Mouse (Mus musculus) myocyte (in vitro differentiated cells): ENCODE measurements around the gene Rtbdn. TPM values are rescaled to one million over a fixed set of nuclear protein-coding genes. Genes with fewer than 3 reads are reported as not detected.

Source experiments
- H3K27me3 ChIP-seq: one replicate; pipeline ENCODE4 v1.6.1; 2011; ENCODE audit not compliant: control insufficient read depth, insufficient read depth, insufficient read length
- H3K36me3 ChIP-seq: one replicate; pipeline ENCODE4 v1.6.1; 2011; ENCODE audit not compliant: control insufficient read depth, insufficient read depth
- H3K4me2 ChIP-seq: one replicate; pipeline ENCODE4 v1.6.1; 2011; ENCODE audit warnings: low read depth, control low read depth
- H3K4me3 ChIP-seq: one replicate; pipeline ENCODE4 v1.5.1; 2011; ENCODE audit warnings: mild to moderate bottlenecking, control low read depth, moderate library complexity
- H3K79me2 ChIP-seq: one replicate; pipeline ENCODE4 v1.6.1; 2011; ENCODE audit not compliant: control insufficient read depth, insufficient read depth
- H3ac ChIP-seq: one replicate; pipeline ENCODE4 v1.6.1; 2011; ENCODE audit not compliant: control insufficient read depth, insufficient read length
- CEBPB ChIP-seq: IDR thresholded peaks from 2 replicates; pipeline ENCODE4 v1.6.1; 2011; ENCODE audit warnings: mild to moderate bottlenecking, moderate library complexity; ENCODE audit not compliant: poor library complexity, insufficient read depth, severe bottlenecking
- E2F4 ChIP-seq: IDR thresholded peaks from one replicate; pipeline ENCODE4 v1.6.1; 2011; ENCODE audit warnings: mild to moderate bottlenecking, control low read depth, moderate library complexity; ENCODE audit not compliant: insufficient read depth
- MAX ChIP-seq: IDR thresholded peaks from one replicate; pipeline ENCODE4 v1.6.1; 2011; ENCODE audit warnings: low read depth, mild to moderate bottlenecking, control low read depth
- MYOD1 ChIP-seq, 3 experiments: IDR thresholded peaks; one replicate each; pipeline ENCODE4 v1.6.1; 2011; ENCODE audit warnings: control low read depth in 2 of 3, low read depth in 2 of 3, mild to moderate bottlenecking in 2 of 3, moderate library complexity in 1 of 3; ENCODE audit not compliant: insufficient read length in 2 of 3, control insufficient read depth in 1 of 3
- MYOG ChIP-seq, 3 experiments: IDR thresholded peaks; one replicate each; pipeline ENCODE4 v1.6.1; 2011; ENCODE audit warnings: control low read depth in 2 of 3, low read depth in 2 of 3, mild to moderate bottlenecking in 2 of 3; ENCODE audit not compliant: insufficient read length in 2 of 3, control insufficient read depth in 1 of 3, insufficient read depth in 1 of 3
- POLR2A ChIP-seq: IDR thresholded peaks from one replicate; pipeline ENCODE4 v1.6.1; 2011; ENCODE audit warnings: low read depth, mild to moderate bottlenecking, control low read depth, moderate library complexity; ENCODE audit not compliant: insufficient read length
- POLR2AphosphoS2 ChIP-seq: IDR thresholded peaks from one replicate; pipeline ENCODE4 v1.6.1; 2011; ENCODE audit warnings: low read depth, control low read depth; ENCODE audit not compliant: insufficient read length
- REST ChIP-seq: IDR thresholded peaks from one replicate; pipeline ENCODE4 v1.6.1; 2011; ENCODE audit warnings: mild to moderate bottlenecking, control low read depth, moderate library complexity; ENCODE audit not compliant: insufficient read depth, insufficient read length
- SRF ChIP-seq: IDR thresholded peaks from one replicate; pipeline ENCODE4 v1.6.1; 2011; ENCODE audit warnings: low read depth; ENCODE audit not compliant: control insufficient read depth, insufficient read length
- TCF12 ChIP-seq: IDR thresholded peaks from one replicate; pipeline ENCODE4 v1.6.1; 2011; ENCODE audit warnings: mild to moderate bottlenecking, control low read depth; ENCODE audit not compliant: poor library complexity, insufficient read depth, severe bottlenecking
- TCF3 ChIP-seq: IDR thresholded peaks from one replicate; pipeline ENCODE4 v1.6.1; 2011; ENCODE audit warnings: low read depth, control low read depth; ENCODE audit not compliant: insufficient read length
- USF1 ChIP-seq: IDR thresholded peaks from one replicate; pipeline ENCODE4 v1.6.1; 2011; ENCODE audit warnings: low read depth, mild to moderate bottlenecking, control low read depth, moderate library complexity
- polyA plus RNA-seq: library from polyadenylated mRNA; unstranded; fragments of >200 nt; fragmentation: generic; extraction: Trizol; gene quantifications from one replicate; pipeline ENCODE4 v1.2.1, GENCODE M21; 2012; ENCODE audit warnings: missing spikeins

Rtbdn gene
- polyA plus RNA-seq, 1 experiment, result not detected

GRCm38 (mm10) chr8:84989810-84990209, 43.0 kb downstream of the Rtbdn start:
- H3K4me3 ChIP-seq, result peak overlapping the region; percentile 38
- H3K79me2 ChIP-seq, result no peaks in the 10 kb centered on the region
- TF ChIP-seq E2F4, result no peak
- no peak for TF ChIP-seq REST
- TF ChIP-seq MYOD1 (IDR thresholded peaks at IDR 0.05; ENCODE audit: control insufficient read depth in 1 of 3, insufficient read length in 2 of 3, low read depth in 2 of 3), result no peak
- peak; percentile 63 for TF ChIP-seq POLR2AphosphoS2
- peak; percentile 30 for TF ChIP-seq POLR2A
- TF ChIP-seq USF1, result no peak
- H3ac ChIP-seq, result peak overlapping the region; percentile 2
- H3K36me3 ChIP-seq, result no peaks in the 10 kb centered on the region
- H3K4me2 ChIP-seq, result peak overlapping the region; percentile 97
- H3K27me3 ChIP-seq, result no peaks in the 10 kb centered on the region

GRCm38 (mm10) chr8:84990349-84990748, 43.6 kb downstream of the Rtbdn start, which contains the start of gene Hook2:
Hook2 (plus strand) TSS chr8:84990603.
- peak within 1 kb of the TSS; percentile 2 for H3ac ChIP-seq
- H3K4me2 ChIP-seq, result peak within 1 kb of the TSS; percentile 97
- TF ChIP-seq USF1 (peak; percentile 95), TCF12 (no peak), MAX (no peak), E2F4 (no peak), POLR2AphosphoS2 (peak; percentile 71), MYOG (IDR thresholded peaks at IDR 0.05; ENCODE audit: control insufficient read depth in 1 of 3, insufficient read depth in 1 of 3, insufficient read length in 2 of 3, low read depth in 2 of 3) (peak in 1 of 3 experiments; percentile 18), CEBPB (peak; percentile 26; the same call in 1 of the 2 replicates), POLR2A (peak; percentile 75), MYOD1 (IDR thresholded peaks at IDR 0.05; ENCODE audit: control insufficient read depth in 1 of 3, insufficient read length in 2 of 3, low read depth in 2 of 3) (no peak), REST (no peak), SRF (no peak), TCF3 (no peak)
- H3K27me3 ChIP-seq, result no peaks in the 10 kb centered on the region
- no peaks in the 10 kb centered on the region for H3K79me2 ChIP-seq
- peak within 1 kb of the TSS; percentile 38 for H3K4me3 ChIP-seq
- no peaks in the 10 kb centered on the region for H3K36me3 ChIP-seq

GRCm38 (mm10) chr8:84990836-84991235, 44.0 kb downstream of the Rtbdn start:
- peak overlapping the region; percentile 38 for H3K4me3 ChIP-seq
- no peak overlapping the region for H3ac ChIP-seq
- H3K4me2 ChIP-seq, result peak overlapping the region; percentile 92
- no peak for TF ChIP-seq CEBPB
- TF ChIP-seq POLR2AphosphoS2, result no peak
- TF ChIP-seq REST, result no peak
- peak in 1 of 3 experiments; percentile 28 for TF ChIP-seq MYOD1 (IDR thresholded peaks at IDR 0.05; ENCODE audit: control insufficient read depth in 1 of 3, insufficient read length in 2 of 3, low read depth in 2 of 3)
- TF ChIP-seq SRF, result no peak
- no peak for TF ChIP-seq MYOG (IDR thresholded peaks at IDR 0.05; ENCODE audit: control insufficient read depth in 1 of 3, insufficient read depth in 1 of 3, insufficient read length in 2 of 3, low read depth in 2 of 3)
- no peak for TF ChIP-seq MAX
- TF ChIP-seq TCF12, result no peak
- TF ChIP-seq TCF3, result no peak
- no peak for TF ChIP-seq POLR2A
- TF ChIP-seq E2F4, result no peak
- peak; percentile 57 for TF ChIP-seq USF1
- no peaks in the 10 kb centered on the region for H3K36me3 ChIP-seq
- H3K27me3 ChIP-seq, result no peaks in the 10 kb centered on the region
- H3K79me2 ChIP-seq, result no peaks in the 10 kb centered on the region

GRCm38 (mm10) chr8:84994375-84994774, 47.6 kb downstream of the Rtbdn start:
- Histone ChIP-seq H3K27me3 (no peaks in the 10 kb centered on the region), H3K4me3 (no peak overlapping the region), H3K36me3 (no peaks in the 10 kb centered on the region), H3K79me2 (no peaks in the 10 kb centered on the region), H3K4me2 (no peak overlapping the region), H3ac (no peak overlapping the region)
- TF ChIP-seq E2F4 (no peak), MYOG (IDR thresholded peaks at IDR 0.05; ENCODE audit: control insufficient read depth in 1 of 3, insufficient read depth in 1 of 3, insufficient read length in 2 of 3, low read depth in 2 of 3) (no peak), REST (no peak), MYOD1 (IDR thresholded peaks at IDR 0.05; ENCODE audit: control insufficient read depth in 1 of 3, insufficient read length in 2 of 3, low read depth in 2 of 3) (no peak), MAX (no peak), CEBPB (no peak), POLR2AphosphoS2 (no peak), TCF12 (no peak), USF1 (no peak), POLR2A (no peak), TCF3 (no peak), SRF (no peak)

GRCm38 (mm10) chr8:84995680-84996079, 48.9 kb downstream of the Rtbdn start:
- Histone ChIP-seq H3ac (no peak overlapping the region), H3K36me3 (no peaks in the 10 kb centered on the region), H3K27me3 (no peaks in the 10 kb centered on the region), H3K4me2 (no peak overlapping the region), H3K4me3 (no peak overlapping the region), H3K79me2 (no peaks in the 10 kb centered on the region)
- TF ChIP-seq MYOD1 (IDR thresholded peaks at IDR 0.05; ENCODE audit: control insufficient read depth in 1 of 3, insufficient read length in 2 of 3, low read depth in 2 of 3), result peak in 2 of 3 experiments; percentile 86 to 95
- no peak for TF ChIP-seq CEBPB
- TF ChIP-seq MAX, result no peak
- peak in 2 of 3 experiments; percentile 93 to 97 for TF ChIP-seq MYOG (IDR thresholded peaks at IDR 0.05; ENCODE audit: control insufficient read depth in 1 of 3, insufficient read depth in 1 of 3, insufficient read length in 2 of 3, low read depth in 2 of 3)
